Mouse (Mus musculus) hindbrain, embryonic 14.5 days (tissue): ENCODE data around the gene Agpat2. TPM values are rescaled to one million over a fixed set of nuclear protein-coding genes. Genes with fewer than 3 reads are reported as not detected.

Experiments used
- ATAC-seq: fragments of 200-750 bp; cut with Nextera tagmentation; 2 replicates; pipeline ENCODE4 v1.8.0; 2017; ENCODE audit warnings: moderate number of reproducible peaks, mild to moderate bottlenecking, moderate TSS enrichment, moderate library complexity; ENCODE audit not compliant: low FRiP score
- DNase-seq: peaks from one replicate; pipeline ENCODE4 v3.0.0-alpha.2; 2015; ENCODE audit warnings: low spot score
- H3K27ac ChIP-seq: fragments of 300-500 bp; sonication (generic); 2 replicates; pipeline ENCODE4 v1.5.1; 2014; ENCODE audit warnings: mild to moderate bottlenecking, moderate library complexity
- H3K27me3 ChIP-seq: fragments of 300-500 bp; sonication (generic); 2 replicates; pipeline ENCODE4 v1.6.1; 2014; ENCODE audit warnings: mild to moderate bottlenecking, low read length, mixed read lengths; ENCODE audit not compliant: control insufficient read depth, insufficient read depth
- H3K36me3 ChIP-seq: fragments of 300-500 bp; sonication (generic); replicated peaks from 2 replicates; pipeline ENCODE4 v1.6.1; 2014; ENCODE audit not compliant: control insufficient read depth, insufficient read depth
- H3K4me1 ChIP-seq: fragments of 300-500 bp; sonication (generic); replicated peaks from 2 replicates; pipeline ENCODE4 v1.6.1; 2014; ENCODE audit warnings: antibody characterized with exemption, low read length, mixed read lengths; ENCODE audit not compliant: control insufficient read depth, insufficient read depth
- H3K4me2 ChIP-seq: fragments of 300-500 bp; sonication (generic); replicated peaks from 2 replicates; pipeline ENCODE4 v1.6.1; 2014; ENCODE audit warnings: mild to moderate bottlenecking, moderate library complexity
- H3K4me3 ChIP-seq: fragments of 300-500 bp; sonication (generic); replicated peaks from 2 replicates; pipeline ENCODE4 v1.5.1; 2014; ENCODE audit warnings: mild to moderate bottlenecking, low read length
- H3K9ac ChIP-seq: fragments of 300-500 bp; sonication (generic); 2 replicates; pipeline ENCODE4 v1.6.1; 2014
- H3K9me3 ChIP-seq: fragments of 300-500 bp; sonication (generic); 2 replicates; pipeline ENCODE4 v1.6.1; 2016; ENCODE audit warnings: low read length; ENCODE audit not compliant: control insufficient read depth
- WGBS: fragments of 180-500 bp; shearing (Covaris S2); extraction: QIAGEN DNeasy Blood & Tissue Kit; methylation state at CpG from one replicate; pipeline ENCODE4 v1.1.7; 2014; 5-methylcytosine and 5-hydroxymethylcytosine counted together
- polyA plus RNA-seq: library from polyadenylated mRNA; unstranded; fragments of >200 nt; fragmentation: Nextera tagmentation; extraction: Ambion mirVana; gene quantifications from 2 replicates; pipeline ENCODE4 v1.2.1, GENCODE M21; 2014

The Agpat2 gene
- polyA plus RNA-seq, 1 experiment from 2014 or later, result 6.6 TPM

GRCm38 (mm10) chr2:26594461-26594933, 9.7 kb downstream of the Agpat2 start:
- no peak overlapping the region for H3K27ac ChIP-seq
- ATAC-seq (no peak), DNase-seq (no peak)
- no peaks in the 10 kb centered on the region for H3K36me3 ChIP-seq
- H3K4me2 ChIP-seq, result no peak overlapping the region
- no peaks in the 10 kb centered on the region for H3K4me1 ChIP-seq
- H3K9ac ChIP-seq, result no peak overlapping the region
- WGBS, result 91% methylated on average over 7 of the region's 7 CpGs
- no peaks in the 10 kb centered on the region for H3K27me3 ChIP-seq
- H3K4me3 ChIP-seq, result no peak overlapping the region
- H3K9me3 ChIP-seq, result no peaks in the 10 kb centered on the region

GRCm38 (mm10) chr2:26594022-26594346, 10.2 kb downstream of the Agpat2 start:
- peak; percentile 30 for DNase-seq
- Histone ChIP-seq H3K9me3 (no peaks in the 10 kb centered on the region), H3K4me1 (no peaks in the 10 kb centered on the region), H3K27me3 (no peaks in the 10 kb centered on the region), H3K9ac (no peak overlapping the region), H3K27ac (no peak overlapping the region), H3K36me3 (no peaks in the 10 kb centered on the region), H3K4me2 (no peak overlapping the region), H3K4me3 (no peak overlapping the region)
- ATAC-seq, result no peak
- WGBS, result 68% methylated on average over 9 of the region's 9 CpGs

GRCm38 (mm10) chr2:26593211-26594021, 10.8 kb downstream of the Agpat2 start:
- no peak overlapping the region for H3K9ac ChIP-seq
- H3K4me3 ChIP-seq, result no peak overlapping the region
- no peak overlapping the region for H3K4me2 ChIP-seq
- 73% methylated on average over 9 of the region's 9 CpGs for WGBS
- H3K4me1 ChIP-seq, result no peaks in the 10 kb centered on the region
- H3K27me3 ChIP-seq, result no peaks in the 10 kb centered on the region
- H3K9me3 ChIP-seq, result no peaks in the 10 kb centered on the region
- no peaks in the 10 kb centered on the region for H3K36me3 ChIP-seq
- H3K27ac ChIP-seq, result no peak overlapping the region
- no peak for ATAC-seq
- no peak for DNase-seq

- no peaks in the 10 kb centered on the region for H3K36me3 ChIP-seq
- no peak overlapping the region for H3K27ac ChIP-seq
- no peaks in the 10 kb centered on the region for H3K27me3 ChIP-seq
- DNase-seq (no peak), ATAC-seq (no peak)
- H3K4me2 ChIP-seq, result no peak overlapping the region
- 85% methylated on average over 12 of the region's 12 CpGs for WGBS
- H3K9ac ChIP-seq, result no peak overlapping the region
- no peak overlapping the region for H3K4me3 ChIP-seq
- H3K9me3 ChIP-seq, result no peaks in the 10 kb centered on the region
- H3K4me1 ChIP-seq, result peaks cover 10% of the 10 kb centered on the region
Observed at GRCm38 (mm10) chr2:26591416-26591815, 12.8 kb downstream of the Agpat2 start.

- 87% methylated on average over 7 of the region's 7 CpGs for WGBS
- no peak for DNase-seq
- peaks cover 13% of the 10 kb centered on the region for H3K4me1 ChIP-seq
- no peak for ATAC-seq
- no peaks in the 10 kb centered on the region for H3K27me3 ChIP-seq
- no peak overlapping the region for H3K27ac ChIP-seq
- no peaks in the 10 kb centered on the region for H3K9me3 ChIP-seq
- no peak overlapping the region; the same call in 1 of the 2 replicates for H3K4me2 ChIP-seq
- H3K9ac ChIP-seq, result no peak overlapping the region
- no peak overlapping the region for H3K4me3 ChIP-seq
- no peaks in the 10 kb centered on the region for H3K36me3 ChIP-seq
Observed at GRCm38 (mm10) chr2:26590962-26591361, 13.3 kb downstream of the Agpat2 start.

GRCm38 (mm10) chr2:26590282-26590681, 13.9 kb downstream of the Agpat2 start:
- Histone ChIP-seq H3K4me3 (no peak overlapping the region), H3K9ac (no peak overlapping the region)

GRCm38 (mm10) chr2:26589284-26589683, 14.9 kb downstream of the Agpat2 start:
- Histone ChIP-seq H3K9ac (no peak overlapping the region), H3K4me2 (0 out of 2 replicates have a peak overlapping the region, but pooled peaks have one; percentile 4)

More at GRCm38 (mm10) chr2:26590282-26590681, 13.9 kb downstream of the Agpat2 start:
- H3K4me2 ChIP-seq, result no peak overlapping the region
- no peaks in the 10 kb centered on the region for H3K9me3 ChIP-seq
- 90% methylated on average over 7 of the region's 7 CpGs for WGBS
- no peaks in the 10 kb centered on the region for H3K36me3 ChIP-seq
- no peak for ATAC-seq
- H3K27me3 ChIP-seq, result no peaks in the 10 kb centered on the region
- H3K27ac ChIP-seq, result no peak overlapping the region
- H3K4me1 ChIP-seq, result peaks cover 13% of the 10 kb centered on the region
- no peak for DNase-seq

GRCm38 (mm10) chr2:26588573-26588972, 15.6 kb downstream of the Agpat2 start:
- ATAC-seq (no peak), DNase-seq (no peak)
- Histone ChIP-seq H3K4me2 (0 out of 2 replicates have a peak overlapping the region, but pooled peaks have one; percentile 25), H3K27me3 (no peaks in the 10 kb centered on the region), H3K27ac (peak overlapping the region; percentile 24; the same call in 1 of the 2 replicates), H3K9me3 (no peaks in the 10 kb centered on the region), H3K9ac (0 out of 2 replicates have a peak overlapping the region, but pooled peaks have one; percentile 24), H3K4me3 (no peak overlapping the region; the same call in 1 of the 2 replicates), H3K36me3 (no peaks in the 10 kb centered on the region), H3K4me1 (peaks cover 13% of the 10 kb centered on the region)
- WGBS, result 55% methylated on average over 4 of the region's 4 CpGs

More at GRCm38 (mm10) chr2:26589284-26589683, 14.9 kb downstream of the Agpat2 start:
- no peaks in the 10 kb centered on the region for H3K36me3 ChIP-seq
- no peak for DNase-seq
- H3K27me3 ChIP-seq, result no peaks in the 10 kb centered on the region
- no peaks in the 10 kb centered on the region for H3K9me3 ChIP-seq
- no peak overlapping the region; the same call in 1 of the 2 replicates for H3K4me3 ChIP-seq
- 89% methylated on average over 10 of the region's 10 CpGs for WGBS
- H3K27ac ChIP-seq, result no peak overlapping the region
- peaks cover 13% of the 10 kb centered on the region for H3K4me1 ChIP-seq
- ATAC-seq, result no peak

- no peak for DNase-seq
Observed at GRCm38 (mm10) chr2:26587044-26587405, 17.2 kb downstream of the Agpat2 start.

More at GRCm38 (mm10) chr2:26587044-26587405, 17.2 kb downstream of the Agpat2 start:
- peak overlapping the region; percentile 73 for H3K9ac ChIP-seq
- 5% methylated on average over 11 of the region's 11 CpGs for WGBS
- peak overlapping the region; percentile 87 for H3K4me2 ChIP-seq
- H3K27ac ChIP-seq, result peak overlapping the region; percentile 23; the same call in 1 of the 2 replicates
- H3K4me3 ChIP-seq, result peak overlapping the region; percentile 59
- no peak; the same call in 1 of the 2 replicates for ATAC-seq
- no peaks in the 10 kb centered on the region for H3K9me3 ChIP-seq
- peaks cover 13% of the 10 kb centered on the region for H3K4me1 ChIP-seq
- H3K36me3 ChIP-seq, result no peaks in the 10 kb centered on the region
- H3K27me3 ChIP-seq, result no peaks in the 10 kb centered on the region
